Mouse (Mus musculus) G1E (cell line): ENCODE results near the gene Angptl6.

Experiments
- CTCF ChIP-seq: IDR thresholded peaks from 2 replicates; pipeline ENCODE4 v1.5.1; 2012; ENCODE audit warnings: low read depth, low read length, inconsistent platforms, mixed read lengths
- GATA1 ChIP-seq: IDR thresholded peaks from 2 replicates; pipeline ENCODE4 v1.6.1; 2012; ENCODE audit warnings: borderline replicate concordance, low read length, inconsistent platforms, mixed read lengths

GRCm38 (mm10) chr9:20868448-20869001 is 11.0 kb downstream of the Angptl6 start, which contains the start of gene A230050P20Rik:
- no peak for TF ChIP-seq CTCF
- TF ChIP-seq GATA1 = no peak
